Mouse (Mus musculus): ENCODE data around the gene Ip6k3. TPM values are rescaled to one million over a fixed set of nuclear protein-coding genes. Genes with fewer than 3 reads are reported as not detected.

Ip6k3 gene
- polyA plus RNA-seq, 1 experiment from 2014 or later, result 1.0 TPM

DNA sequence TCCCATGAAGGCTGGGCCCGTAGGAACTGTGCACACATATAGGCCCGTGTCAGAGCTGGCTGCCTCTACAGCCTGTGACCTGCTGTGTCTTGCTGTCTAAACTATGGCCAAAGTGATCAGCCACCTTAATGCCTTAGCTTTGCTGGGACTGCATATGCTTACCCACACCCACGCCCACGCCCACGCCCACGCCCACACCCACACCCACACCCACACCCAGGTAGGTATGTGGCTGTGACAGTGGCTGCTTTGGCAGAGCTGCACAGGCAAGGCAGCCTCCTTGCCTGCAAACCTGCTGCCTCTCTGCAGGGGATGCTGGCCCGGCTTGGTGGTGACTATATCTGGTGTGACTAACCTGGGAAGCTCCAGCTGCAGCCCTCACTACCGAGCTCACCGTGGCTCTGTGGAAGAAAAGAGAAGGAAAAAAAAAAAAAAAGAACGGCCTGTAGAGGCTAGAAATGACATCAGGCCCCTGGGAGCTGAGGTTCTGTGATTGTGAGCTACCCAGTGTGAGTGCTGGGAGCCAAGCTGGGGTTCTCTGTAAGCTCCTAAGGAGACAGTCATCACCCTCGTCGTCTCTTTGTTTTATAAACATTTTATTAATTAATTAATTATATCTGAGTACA lies 16.2 kb upstream of the Ip6k3 start:
- in situ Hi-C loops (cut with MboI; ENCODE audit: low pct_unique_long_range_greater_than_20kb), result loop anchor here (5.0 kb wide), 1 partner anchor 151 kb away; no protein-coding TSS in a partner anchor
- ChIA-PET CTCF (interaction anchor here (1.2 to 1.4 kb wide), 2 partner anchors 14 to 30 kb away, joined by 3 to 4 read pairs; no protein-coding TSS in a partner anchor), POLR2A (interaction anchor here (0.8 kb wide), 1 partner anchor 26 kb away, joined by 4 read pairs; no protein-coding TSS in a partner anchor)
- no peaks in the 10 kb centered on the region for H3K27me3 ChIP-seq
- ATAC-seq (no peak), DNase-seq (ENCODE audit: low read depth, low spot score) (no peak)
- TF ChIP-seq CTCF (IDR thresholded peaks at IDR 0.05), result no peak

DNA sequence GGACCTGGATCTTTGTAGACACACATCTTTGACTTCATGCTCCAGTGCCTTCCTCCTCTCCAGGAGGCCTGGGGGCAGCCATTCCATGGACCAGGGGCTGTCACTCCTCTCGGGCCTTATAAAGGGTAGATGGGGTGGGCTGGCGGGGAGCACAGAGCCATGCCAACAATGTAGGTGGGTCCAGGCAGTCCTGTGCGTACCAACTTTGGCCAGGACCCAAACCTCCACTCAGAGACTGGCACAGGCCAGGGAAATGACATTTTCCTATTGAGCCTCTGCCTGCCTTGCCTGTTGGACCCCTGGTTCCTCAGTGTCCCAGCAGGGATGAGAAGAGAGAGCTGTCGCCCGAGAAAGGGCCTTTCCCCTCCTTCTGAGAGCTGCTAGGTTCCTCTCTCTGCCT lies 14.8 kb upstream of the Ip6k3 start:
- no peak for TF ChIP-seq CTCF (IDR thresholded peaks at IDR 0.05)
- H3K27me3 ChIP-seq, result no peaks in the 10 kb centered on the region
- no peak for ATAC-seq
- DNase-seq (ENCODE audit: low read depth, low spot score), result no peak
- in situ Hi-C loops (cut with MboI; ENCODE audit: low pct_unique_long_range_greater_than_20kb), result loop anchor here (5.0 kb wide), 1 partner anchor 150 kb away; no protein-coding TSS in a partner anchor
- POLR2A ChIA-PET, result interaction anchor here (2.1 kb wide), 1 partner anchor 48 kb away, joined by 6 read pairs; the partner anchor contains the start of gene Uqcc2
- CTCF ChIA-PET, result interaction anchor here (1.2 to 2.4 kb wide), 3 partner anchors 13 to 48 kb away, joined by 3 to 11 read pairs (median 3); partner anchors contain the start of gene Uqcc2

DNA sequence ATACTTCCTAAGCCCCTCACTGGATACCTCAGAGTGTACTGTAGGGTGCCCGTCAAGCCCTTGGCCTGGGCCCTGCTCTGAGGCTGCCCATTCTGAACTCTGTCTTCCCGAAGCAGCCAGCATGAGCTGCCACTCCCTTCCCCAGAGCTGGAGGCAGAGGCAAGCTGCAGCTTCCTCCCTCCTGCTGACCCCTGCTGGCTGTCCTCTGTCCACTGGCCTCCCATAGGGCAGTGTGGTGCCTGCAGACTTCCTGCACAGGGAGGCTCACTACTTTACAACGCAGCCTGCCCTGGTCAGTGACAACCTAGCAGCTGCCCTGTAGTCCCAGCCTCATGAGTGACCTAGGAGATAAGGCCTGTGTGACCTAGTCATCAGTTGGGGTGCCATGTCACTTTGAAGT lies 14.1 kb upstream of the Ip6k3 start:
- in situ Hi-C loops (cut with MboI; ENCODE audit: low pct_unique_long_range_greater_than_20kb), result loop anchor here (5.0 kb wide), 1 partner anchor 149 kb away; no protein-coding TSS in a partner anchor
- DNase-seq (ENCODE audit: low read depth, low spot score) (no peak), ATAC-seq (no peak)
- ChIA-PET CTCF (interaction anchor here (0.7 to 2.4 kb wide), 4 partner anchors 9 to 48 kb away, joined by 3 to 11 read pairs (median 4); partner anchors contain the start of gene Uqcc2), POLR2A (interaction anchor here (1.4 to 2.1 kb wide), 2 partner anchors 14 to 48 kb away, joined by 3 to 6 read pairs; partner anchors contain the start of gene Uqcc2)
- no peaks in the 10 kb centered on the region for H3K27me3 ChIP-seq
- no peak for TF ChIP-seq CTCF (IDR thresholded peaks at IDR 0.05)

GRCm38 (mm10) chr17:27179681-27180280 lies 12.2 kb upstream of the Ip6k3 start:
- POLR2A ChIA-PET, result no interaction called here
- in situ Hi-C loops (cut with MboI; ENCODE audit: low pct_unique_long_range_greater_than_20kb), result loop anchor here (5.0 kb wide), 1 partner anchor 147 kb away; no protein-coding TSS in a partner anchor
- TF ChIP-seq CTCF (IDR thresholded peaks at IDR 0.05), result no peak
- H3K27me3 ChIP-seq, result no peaks in the 10 kb centered on the region
- CTCF ChIA-PET, result interaction anchor here (1.0 to 2.0 kb wide), 4 partner anchors 9 to 26 kb away, joined by 3 to 6 read pairs (median 5); no protein-coding TSS in a partner anchor
- ATAC-seq, result no peak
- DNase-seq (ENCODE audit: low read depth, low spot score), result no peak

DNA sequence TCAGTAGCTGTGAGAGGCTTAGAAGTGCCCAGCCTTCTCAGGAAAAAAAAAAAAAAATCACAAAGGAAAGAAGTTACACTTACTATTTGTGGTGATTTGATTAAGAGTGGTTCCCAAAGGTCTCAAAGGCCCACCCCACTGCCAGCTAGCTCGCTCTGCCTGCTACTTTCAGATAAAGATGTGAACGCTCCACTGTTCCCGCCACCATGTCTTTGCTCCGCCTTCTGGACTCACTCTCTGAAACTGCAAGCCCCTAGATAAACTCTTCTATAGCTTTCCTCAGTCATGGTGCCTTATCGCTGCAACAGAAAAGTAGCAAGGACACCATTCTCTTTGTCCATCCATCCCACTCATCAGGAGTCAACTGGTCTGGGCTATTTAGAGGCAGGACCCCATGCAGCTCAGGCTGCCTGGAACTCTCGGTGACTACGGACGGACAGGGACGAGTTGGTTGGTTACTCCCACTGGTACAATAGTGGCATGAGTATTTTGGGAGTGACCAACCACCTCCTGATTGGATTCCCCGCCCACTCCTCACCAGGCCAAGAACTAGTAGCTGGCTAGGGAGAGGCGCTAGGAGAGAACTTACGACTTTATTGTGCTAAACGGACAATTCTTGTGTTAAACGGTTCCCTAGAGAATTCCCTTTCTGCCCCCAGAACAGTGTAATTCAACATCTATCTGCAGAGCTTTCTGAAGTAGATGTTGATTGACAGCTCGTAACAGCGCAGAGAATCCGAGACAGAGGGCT lies 11.0 kb upstream of the Ip6k3 start:
- no peak for TF ChIP-seq CTCF (IDR thresholded peaks at IDR 0.05)
- no peaks in the 10 kb centered on the region for H3K27me3 ChIP-seq
- DNase-seq (ENCODE audit: low read depth, low spot score) (no peak), ATAC-seq (no peak)
- ChIA-PET CTCF (interaction anchor here (1.1 to 1.9 kb wide), 3 partner anchors 10 to 45 kb away, joined by 3 to 6 read pairs (median 4); partner anchors contain the start of gene Uqcc2), POLR2A (no interaction called here)
- in situ Hi-C loops (cut with MboI; ENCODE audit: low pct_unique_long_range_greater_than_20kb), result no loop called here

GRCm38 (mm10) chr17:27178019-27178418 lies 10.4 kb upstream of the Ip6k3 start:
- ChIA-PET CTCF (interaction anchor here (1.3 to 1.9 kb wide), 2 partner anchors 13 to 45 kb away, joined by 4 to 6 read pairs; partner anchors contain the start of gene Uqcc2), POLR2A (no interaction called here)
- H3K27me3 ChIP-seq, result no peaks in the 10 kb centered on the region
- no peak for TF ChIP-seq CTCF (IDR thresholded peaks at IDR 0.05)
- in situ Hi-C loops (cut with MboI; ENCODE audit: low pct_unique_long_range_greater_than_20kb), result no loop called here
- ATAC-seq (no peak), DNase-seq (ENCODE audit: low read depth, low spot score) (no peak)

DNA sequence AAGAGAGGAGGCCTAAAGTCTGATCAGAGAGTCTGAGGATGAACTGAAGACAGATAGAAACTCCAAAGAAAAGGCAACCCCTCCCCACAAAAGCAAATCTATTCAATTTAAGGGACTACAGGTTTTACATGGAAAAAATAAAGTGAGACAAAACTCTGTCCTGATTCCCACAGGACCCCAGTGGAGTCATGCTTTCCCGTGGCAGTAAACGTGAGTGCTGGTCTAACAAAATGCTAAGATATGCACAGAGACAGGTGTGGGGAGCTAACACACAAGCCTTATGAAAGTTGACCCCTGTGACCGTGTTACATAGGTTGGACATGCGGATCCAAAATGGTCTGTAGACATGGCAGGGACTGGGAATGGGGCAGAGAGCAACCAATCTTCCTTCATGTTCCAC lies 9.2 kb upstream of the Ip6k3 start:
- no peaks in the 10 kb centered on the region for H3K27me3 ChIP-seq
- no peak for DNase-seq (ENCODE audit: low read depth, low spot score)
- in situ Hi-C loops (cut with MboI; ENCODE audit: low pct_unique_long_range_greater_than_20kb), result no loop called here
- no peak for TF ChIP-seq CTCF (IDR thresholded peaks at IDR 0.05)
- no peak for ATAC-seq
- ChIA-PET POLR2A (no interaction called here), CTCF (interaction anchor here (2.0 kb wide), 1 partner anchor 43 kb away, joined by 5 read pairs; the partner anchor contains the start of gene Uqcc2)

- in situ Hi-C loops (cut with MboI; ENCODE audit: low pct_unique_long_range_greater_than_20kb), result no loop called here
- no peaks in the 10 kb centered on the region for H3K27me3 ChIP-seq
- ATAC-seq, result no peak
- ChIA-PET POLR2A (no interaction called here), CTCF (interaction anchor here (0.9 to 2.0 kb wide), 2 partner anchors 13 to 43 kb away, joined by 4 to 5 read pairs; partner anchors contain the start of gene Uqcc2)
- no peak for TF ChIP-seq CTCF (IDR thresholded peaks at IDR 0.05)
- DNase-seq (ENCODE audit: low read depth, low spot score), result no peak
These were observed 8.7 kb upstream of the Ip6k3 start for GRCm38 (mm10) chr17:27176287-27176686.

GRCm38 (mm10) chr17:27175196-27175874 lies 7.7 kb upstream of the Ip6k3 start:
- in situ Hi-C loops (cut with MboI; ENCODE audit: low pct_unique_long_range_greater_than_20kb), result no loop called here
- no peaks in the 10 kb centered on the region for H3K27me3 ChIP-seq
- ChIA-PET POLR2A (no interaction called here), CTCF (interaction anchor here (0.9 to 2.0 kb wide), 2 partner anchors 14 to 42 kb away, joined by 4 to 5 read pairs; partner anchors contain the start of gene Uqcc2)
- DNase-seq (ENCODE audit: low read depth, low spot score) (no peak), ATAC-seq (no peak)
- no peak for TF ChIP-seq CTCF (IDR thresholded peaks at IDR 0.05)
